Mouse (Mus musculus) CH12.LX (cell line): ENCODE results near the gene B3galt4. TPM values are rescaled to one million over a fixed set of nuclear protein-coding genes. Genes with fewer than 3 reads are reported as not detected.
"Not testable (repeated sequence)": the region's sequence is repeated elsewhere in the genome, so short reads cannot be mapped to it uniquely, and the experiment has no call there.

Experiments used
- DNase-seq: peaks from one replicate; pipeline ENCODE4 v3.0.0-alpha.2; 2013; ENCODE audit errors: extremely low read depth
- H3K27ac ChIP-seq: 2 replicates; pipeline ENCODE4 v1.5.1; 2012; ENCODE audit warnings: low read depth, mild to moderate bottlenecking, control low read depth, moderate library complexity; ENCODE audit not compliant: insufficient read depth
- H3K27me3 ChIP-seq: replicated peaks from 2 replicates; pipeline ENCODE3; 2012; ENCODE audit warnings: inconsistent platforms
- H3K36me3 ChIP-seq, 2 experiments: replicated peaks in 1 of 2; 2 replicates each; pipeline versions ENCODE3 to v1.6.1; 2012; ENCODE audit warnings: inconsistent platforms in 1 of 2, low read length in 1 of 2, mild to moderate bottlenecking in 1 of 2, mixed read lengths in 1 of 2, moderate library complexity in 1 of 2; ENCODE audit not compliant: control insufficient read depth in 1 of 2, insufficient read depth in 1 of 2
- H3K4me1 ChIP-seq, 2 experiments: 2 replicates each; pipeline ENCODE4 v1.6.1; 2012; ENCODE audit warnings: inconsistent platforms in 1 of 2, moderate library complexity in 1 of 2; ENCODE audit not compliant: insufficient read depth in 2 of 2, control insufficient read depth in 1 of 2
- H3K4me2 ChIP-seq: 2 replicates; pipeline ENCODE4 v1.6.1; 2012; ENCODE audit warnings: low read depth, mild to moderate bottlenecking, control low read depth; ENCODE audit not compliant: poor library complexity, insufficient read depth, severe bottlenecking
- H3K4me3 ChIP-seq, 3 experiments: fragments of 150-350 bp in 1 of 3; sonication (generic) in 1 of 3; replicated peaks in 1 of 3; 2 replicates each; pipeline versions ENCODE3 to v1.5.1; 2011 to 2012; ENCODE audit warnings: low read depth in 2 of 3, low read length in 2 of 3, mild to moderate bottlenecking in 2 of 3, moderate library complexity in 2 of 3, control low read depth in 1 of 3, improper control_type of control experiment in 1 of 3, inconsistent platforms in 1 of 3, mixed read lengths in 1 of 3; ENCODE audit not compliant: poor library complexity in 1 of 3
- H3K79me2 ChIP-seq: replicated peaks from 2 replicates; pipeline ENCODE4 v1.6.1; 2012; ENCODE audit warnings: mild to moderate bottlenecking, moderate library complexity; ENCODE audit not compliant: control insufficient read depth, poor library complexity, insufficient read depth, severe bottlenecking; ENCODE audit errors: extremely low read depth
- H3K9ac ChIP-seq: 2 replicates; pipeline ENCODE4 v1.6.1; 2012; ENCODE audit warnings: low read depth, mild to moderate bottlenecking, control low read depth, moderate library complexity; ENCODE audit not compliant: insufficient read depth
- H3K9me3 ChIP-seq: replicated peaks from 2 replicates; pipeline ENCODE3; 2012; ENCODE audit warnings: low read length, inconsistent platforms, mixed read lengths
- BHLHE40 ChIP-seq: IDR thresholded peaks from 2 replicates; pipeline ENCODE4 v1.6.1; 2011; ENCODE audit warnings: mild to moderate bottlenecking, low read depth, low read length, improper control_type of control experiment
- CHD1 ChIP-seq: IDR thresholded peaks from 2 replicates; pipeline ENCODE4 v1.6.1; 2012; ENCODE audit warnings: low read depth, low read length, improper control_type of control experiment, inconsistent platforms
- CHD2 ChIP-seq: IDR thresholded peaks from 2 replicates; pipeline ENCODE4 v1.6.1; 2011; ENCODE audit warnings: low read length, improper control_type of control experiment
- CTCF ChIP-seq, 2 experiments: IDR thresholded peaks in 1 of 2; conservative IDR thresholded peaks in 1 of 2; 2 replicates each; pipeline ENCODE4 v1.5.1; 2011 to 2012; ENCODE audit warnings: low read depth in 2 of 2, low read length in 2 of 2, improper control_type of control experiment in 1 of 2, inconsistent platforms in 1 of 2, mild to moderate bottlenecking in 1 of 2, moderate library complexity in 1 of 2
- E2F4 ChIP-seq: IDR thresholded peaks from 2 replicates; pipeline ENCODE4 v1.6.1; 2011; ENCODE audit warnings: low read depth, low read length, improper control_type of control experiment; ENCODE audit not compliant: insufficient replicate concordance
- ELF1 ChIP-seq: IDR thresholded peaks from 2 replicates; pipeline ENCODE4 v1.6.1; 2014; ENCODE audit warnings: low read depth, mild to moderate bottlenecking, inconsistent platforms, low read length, improper control_type of control experiment
- EP300 ChIP-seq: IDR thresholded peaks from 2 replicates; pipeline ENCODE4 v1.6.1; 2011; ENCODE audit warnings: low read length, improper control_type of control experiment
- ETS1 ChIP-seq: conservative IDR thresholded peaks from 2 replicates; pipeline ENCODE4 v1.6.1; 2012; ENCODE audit warnings: low read depth, mild to moderate bottlenecking, inconsistent platforms, low read length, improper control_type of control experiment, moderate library complexity
- GABPA ChIP-seq: IDR thresholded peaks from 2 replicates; pipeline ENCODE4 v1.6.1; 2012; ENCODE audit warnings: low read depth, low read length, improper control_type of control experiment, inconsistent platforms; ENCODE audit not compliant: insufficient replicate concordance
- HCFC1 ChIP-seq: IDR thresholded peaks from 2 replicates; pipeline ENCODE4 v1.6.1; 2012; ENCODE audit warnings: low read depth, mild to moderate bottlenecking, inconsistent platforms, low read length, improper control_type of control experiment
- JUN ChIP-seq: IDR thresholded peaks from 2 replicates; pipeline ENCODE4 v1.6.1; 2011; ENCODE audit warnings: low read depth, mild to moderate bottlenecking, low read length, improper control_type of control experiment, moderate library complexity; ENCODE audit not compliant: insufficient read depth
- JUND ChIP-seq: conservative IDR thresholded peaks from 2 replicates; pipeline ENCODE4 v1.6.1; 2011; ENCODE audit warnings: low read depth, low read length, improper control_type of control experiment
- MAFK ChIP-seq: IDR thresholded peaks from 2 replicates; pipeline ENCODE4 v1.6.1; 2011; ENCODE audit warnings: low read length, improper control_type of control experiment; ENCODE audit not compliant: insufficient replicate concordance
- MAZ ChIP-seq: IDR thresholded peaks from 2 replicates; pipeline ENCODE4 v1.6.1; 2012; ENCODE audit warnings: low read depth, mild to moderate bottlenecking, inconsistent platforms, low read length, improper control_type of control experiment, moderate library complexity
- MXI1 ChIP-seq: IDR thresholded peaks from 2 replicates; pipeline ENCODE4 v1.6.1; 2011; ENCODE audit warnings: mild to moderate bottlenecking, low read depth, low read length, improper control_type of control experiment
- MYC ChIP-seq: IDR thresholded peaks from 2 replicates; pipeline ENCODE4 v1.6.1; 2011; ENCODE audit warnings: low read depth, mild to moderate bottlenecking, improper control_type of control experiment, low read length
- NELFE ChIP-seq: IDR thresholded peaks from 2 replicates; pipeline ENCODE4 v1.6.1; 2011; ENCODE audit warnings: low read depth, low read length, improper control_type of control experiment
- NRF1 ChIP-seq: IDR thresholded peaks from 2 replicates; pipeline ENCODE4 v1.6.1; 2014; ENCODE audit warnings: low read depth, mild to moderate bottlenecking, inconsistent platforms, low read length, improper control_type of control experiment, moderate library complexity
- POLR2A ChIP-seq: IDR thresholded peaks from 2 replicates; pipeline ENCODE4 v1.6.1; 2011; ENCODE audit warnings: low read depth, mild to moderate bottlenecking, improper control_type of control experiment, low read length
- TBP ChIP-seq: conservative IDR thresholded peaks from 2 replicates; pipeline ENCODE4 v1.6.1; 2011; ENCODE audit warnings: low read depth, low read length, improper control_type of control experiment
- TCF12 ChIP-seq: IDR thresholded peaks from 2 replicates; pipeline ENCODE4 v1.6.1; 2014; ENCODE audit warnings: low read depth, mild to moderate bottlenecking, inconsistent platforms, low read length, improper control_type of control experiment
- UBTF ChIP-seq: IDR thresholded peaks from 2 replicates; pipeline ENCODE4 v1.6.1; 2012; ENCODE audit warnings: low read depth, mild to moderate bottlenecking, inconsistent platforms, low read length, improper control_type of control experiment, moderate library complexity
- USF1 ChIP-seq: IDR thresholded peaks from 2 replicates; pipeline ENCODE4 v1.6.1; 2014; ENCODE audit warnings: low read depth, mild to moderate bottlenecking, inconsistent platforms, low read length, improper control_type of control experiment
- USF2 ChIP-seq: conservative IDR thresholded peaks from 2 replicates; pipeline ENCODE4 v1.6.1; 2011; ENCODE audit warnings: low read depth, low read length, improper control_type of control experiment
- ZC3H11A ChIP-seq: IDR thresholded peaks from 2 replicates; pipeline ENCODE4 v1.6.1; 2012; ENCODE audit warnings: low read depth, mild to moderate bottlenecking, inconsistent platforms, low read length, improper control_type of control experiment
- ZKSCAN1 ChIP-seq: IDR thresholded peaks from 2 replicates; pipeline ENCODE4 v1.6.1; 2012; ENCODE audit warnings: low read depth, inconsistent platforms, low read length, improper control_type of control experiment, borderline replicate concordance
- ZMIZ1 ChIP-seq: IDR thresholded peaks from 2 replicates; pipeline ENCODE4 v1.6.1; 2012; ENCODE audit warnings: low read depth, mild to moderate bottlenecking, inconsistent platforms, low read length, improper control_type of control experiment
- ZNF384 ChIP-seq: IDR thresholded peaks from 2 replicates; pipeline ENCODE4 v1.6.1; 2012; ENCODE audit warnings: low read depth, low read length, improper control_type of control experiment, inconsistent platforms
- dilution Hi-C: fragments of 300-500 bp; cut with MboI; formaldehyde crosslinking; loops from 2 replicates; pipeline ENCODE4 v1.14.3; 2020; ENCODE audit warnings: low sequenced_read_pairs; ENCODE audit not compliant: extremely low pct_unique_long_range_greater_than_20kb, extremely low pct_ligation_motif_present
- in situ Hi-C: fragments of 300-500 bp; cut with MboI; formaldehyde crosslinking; loops from 3 replicates; pipeline ENCODE4 v1.14.3; 2019; ENCODE audit warnings: low sequenced_read_pairs, low pct_ligation_motif_present, low pct_unique_long_range_greater_than_20kb, mixed read lengths
- polyA plus RNA-seq: library from polyadenylated mRNA; unstranded; fragments of >175 nt; gene quantifications from 2 replicates; pipeline ENCODE4 v1.2.1, GENCODE M21; 2012; ENCODE audit warnings: low read depth; ENCODE audit not compliant: insufficient read length
- total RNA-seq, 2 experiments: library from RNA; depleted of rRNA; stranded (reverse); fragments of 300-350 nt in 1 of 2; fragments of >200 nt in 1 of 2; gene quantifications; 2 replicates each; pipeline ENCODE4 v1.2.3; 2012 to 2014

The B3galt4 gene
- total and polyA plus RNA-seq, 3 experiments, result 3.7 to 6.2 (median 5.2) TPM

- 0 out of 2 replicates have a peak, but pooled peaks have one; percentile 47 for TF ChIP-seq NELFE
- TF ChIP-seq, all 38 proteins: peak for 16
Measured at GRCm38 (mm10) chr17:33951021-33951946, at the start of gene B3galt4 (continued).

- Histone ChIP-seq H3K9ac (peak overlapping the region; percentile 80; the same call in 1 of the 2 replicates), H3K4me2 (peak overlapping the region; percentile 74; the same call in 1 of the 2 replicates), H3K4me1 (peaks cover 16 to 31% of the 10 kb centered on the region in 2 experiments), H3K79me2 (peaks cover 23% of the 10 kb centered on the region), H3K4me3 (peak overlapping the region in 1 of 3 experiments; percentile 71), H3K36me3 (peaks cover 25 to 29% of the 10 kb centered on the region in 2 experiments)
- DNase-seq, H3K27ac ChIP-seq, dilution Hi-C loops, H3K27me3 ChIP-seq, H3K9me3 ChIP-seq: not testable (repeated sequence)
- in situ Hi-C loops, result loop anchor here (5.0 kb wide), 1 partner anchor 1262 kb away; the partner anchor contains the start of gene H2-D1
Measured at GRCm38 (mm10) chr17:34000796-34001195, 49.5 kb upstream of the B3galt4 start.

- H3K27ac ChIP-seq, result peak within 1 kb of the TSS; percentile 69
- dilution Hi-C loops, result no loop called here
- in situ Hi-C loops, result loop anchor here (5.0 kb wide), 1 partner anchor 1262 kb away; the partner anchor contains the start of gene H2-D1
- TF ChIP-seq TCF12 (peak; percentile 59), CTCF (conservative IDR thresholded peaks at IDR 0.05 in 1 of 2, IDR thresholded peaks at IDR 0.05 in 1 of 2; ENCODE audit: low read depth in 2 of 2, low read length in 2 of 2) (no peak), CHD2 (peak; percentile 96), ZNF384 (no peak), CHD1 (no peak), BHLHE40 (no peak), MAFK (no peak), ZKSCAN1 (no peak), ELF1 (no peak), TBP (peak; percentile 91; the same call in 1 of the 2 replicates), POLR2A (peak; percentile 92), NELFE (peak; percentile 93), JUND (no peak), HCFC1 (no peak), ZMIZ1 (peak; percentile 93), E2F4 (no peak), UBTF (no peak), MYC (peak; percentile 21; the same call in 1 of the 2 replicates), ETS1 (peak; percentile 65), JUN (no peak), ZC3H11A (no peak), USF2 (no peak), USF1 (no peak), EP300 (0 out of 2 replicates have a peak, but pooled peaks have one; percentile 28), MXI1 (0 out of 2 replicates have a peak, but pooled peaks have one; percentile 21), MAZ (no peak), NRF1 (no peak), GABPA (no peak)
Measured at GRCm38 (mm10) chr17:34000150-34000537, 48.9 kb upstream of the B3galt4 start, which contains the start of gene H2-K1. Gene H2-K1 (minus strand): TSS chr17:34000347.

More at GRCm38 (mm10) chr17:34000150-34000537, 48.9 kb upstream of the B3galt4 start, which contains the start of gene H2-K1:
- no peaks in the 10 kb centered on the region for H3K27me3 ChIP-seq
- H3K4me2 ChIP-seq, result peak within 1 kb of the TSS; percentile 74; the same call in 1 of the 2 replicates
- H3K9me3 ChIP-seq, result no peaks in the 10 kb centered on the region
- H3K36me3 ChIP-seq, result peaks cover 31 to 33% of the 10 kb centered on the region in 2 experiments
- H3K4me3 ChIP-seq, result peak within 1 kb of the TSS; percentile 66 to 99 (median 71)
- H3K4me1 ChIP-seq, result peaks cover 16 to 31% of the 10 kb centered on the region in 2 experiments
- peak; percentile 97 for DNase-seq
- peaks cover 23% of the 10 kb centered on the region for H3K79me2 ChIP-seq
- H3K9ac ChIP-seq, result peak within 1 kb of the TSS; percentile 100
